Mouse (Mus musculus) testis, adult 2 months (tissue): Measurements from ENCODE around the gene Nlrx1. TPM values are rescaled to one million over a fixed set of nuclear protein-coding genes. Genes with fewer than 3 reads are reported as not detected.

Experiments
- H3K27ac ChIP-seq: fragments of 200-500 bp; 2 replicates; pipeline ENCODE4 v1.5.1; 2012; ENCODE audit warnings: low read depth, low read length; ENCODE audit not compliant: control insufficient read depth, insufficient read depth
- H3K27me3 ChIP-seq: fragments of 200-500 bp; 2 replicates; pipeline ENCODE4 v1.6.1; 2012; ENCODE audit warnings: mild to moderate bottlenecking, low read length, moderate library complexity; ENCODE audit not compliant: control insufficient read depth, insufficient read depth
- H3K36me3 ChIP-seq: fragments of 200-500 bp; 2 replicates; pipeline ENCODE4 v1.6.1; 2012; ENCODE audit warnings: mild to moderate bottlenecking, low read length; ENCODE audit not compliant: control insufficient read depth, insufficient read depth
- H3K4me1 ChIP-seq: fragments of 200-500 bp; 2 replicates; pipeline ENCODE4 v1.6.1; 2012; ENCODE audit warnings: low read length; ENCODE audit not compliant: control insufficient read depth, insufficient read depth
- H3K4me3 ChIP-seq: fragments of 200-500 bp; 2 replicates; pipeline ENCODE4 v1.5.1; 2012; ENCODE audit warnings: low read depth, mild to moderate bottlenecking, low read length, moderate library complexity, mixed read lengths; ENCODE audit not compliant: control insufficient read depth
- CTCF ChIP-seq: fragments of 200-500 bp; IDR thresholded peaks from 2 replicates; pipeline ENCODE4 v1.5.1; 2012; ENCODE audit warnings: low read depth, mild to moderate bottlenecking, inconsistent platforms, low read length, moderate library complexity; ENCODE audit not compliant: control insufficient read depth, insufficient read depth, insufficient replicate concordance
- POLR2A ChIP-seq: fragments of 200-500 bp; IDR thresholded peaks from 2 replicates; pipeline ENCODE4 v1.6.1; 2012; ENCODE audit warnings: low read depth, mild to moderate bottlenecking, inconsistent platforms, low read length, moderate library complexity; ENCODE audit not compliant: control insufficient read depth
- polyA plus RNA-seq: library from polyadenylated mRNA; depleted of rRNA; stranded (reverse); fragments of >200 nt; gene quantifications from 2 replicates; pipeline ENCODE4 v1.2.3, GENCODE M21; 2012

Gene Nlrx1
- polyA plus RNA-seq, 1 experiment, result 1.3 TPM

DNA sequence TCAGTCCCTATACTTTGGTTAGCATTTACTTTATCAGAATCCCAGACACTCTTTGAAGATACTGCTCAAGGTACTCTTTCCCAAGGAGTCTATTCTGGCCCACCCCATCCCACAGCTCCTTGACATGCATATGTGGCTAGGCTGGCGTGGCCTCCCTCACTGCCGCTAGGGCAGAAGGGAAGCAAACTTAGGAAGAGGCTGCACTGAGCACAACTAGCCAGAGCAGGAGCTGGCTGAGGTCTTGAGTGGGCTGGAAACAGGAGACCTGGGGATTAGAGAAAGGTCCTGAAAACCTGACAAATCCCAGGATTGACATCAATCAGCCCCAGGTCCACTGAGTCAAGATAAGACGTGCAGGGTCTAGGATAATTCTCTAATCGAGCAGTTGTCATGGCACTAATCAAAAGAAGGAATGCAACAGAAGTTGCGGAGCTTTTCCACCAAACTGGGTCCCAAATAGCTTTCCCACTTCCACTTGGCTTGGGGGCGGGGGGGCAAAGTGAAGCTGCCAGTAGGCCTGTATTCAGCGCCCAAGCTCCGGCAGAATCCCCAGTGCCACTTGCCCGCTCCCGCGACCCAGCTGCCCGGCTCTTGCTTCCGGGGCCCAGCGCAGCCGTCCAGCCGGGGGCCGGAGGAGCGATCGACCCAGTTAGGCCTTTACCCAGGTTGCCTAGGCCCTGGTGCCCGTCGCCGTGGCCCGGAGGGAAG, 926 bp downstream of the Nlrx1 start:
- no peaks in the 10 kb centered on the region for H3K36me3 ChIP-seq
- H3K4me1 ChIP-seq, result peaks cover 22% of the 10 kb centered on the region
- peak overlapping the region; percentile 79 for H3K4me3 ChIP-seq
- H3K27ac ChIP-seq, result peak overlapping the region; percentile 69
- H3K27me3 ChIP-seq, result no peaks in the 10 kb centered on the region
- TF ChIP-seq POLR2A (no peak), CTCF (no peak)

DNA sequence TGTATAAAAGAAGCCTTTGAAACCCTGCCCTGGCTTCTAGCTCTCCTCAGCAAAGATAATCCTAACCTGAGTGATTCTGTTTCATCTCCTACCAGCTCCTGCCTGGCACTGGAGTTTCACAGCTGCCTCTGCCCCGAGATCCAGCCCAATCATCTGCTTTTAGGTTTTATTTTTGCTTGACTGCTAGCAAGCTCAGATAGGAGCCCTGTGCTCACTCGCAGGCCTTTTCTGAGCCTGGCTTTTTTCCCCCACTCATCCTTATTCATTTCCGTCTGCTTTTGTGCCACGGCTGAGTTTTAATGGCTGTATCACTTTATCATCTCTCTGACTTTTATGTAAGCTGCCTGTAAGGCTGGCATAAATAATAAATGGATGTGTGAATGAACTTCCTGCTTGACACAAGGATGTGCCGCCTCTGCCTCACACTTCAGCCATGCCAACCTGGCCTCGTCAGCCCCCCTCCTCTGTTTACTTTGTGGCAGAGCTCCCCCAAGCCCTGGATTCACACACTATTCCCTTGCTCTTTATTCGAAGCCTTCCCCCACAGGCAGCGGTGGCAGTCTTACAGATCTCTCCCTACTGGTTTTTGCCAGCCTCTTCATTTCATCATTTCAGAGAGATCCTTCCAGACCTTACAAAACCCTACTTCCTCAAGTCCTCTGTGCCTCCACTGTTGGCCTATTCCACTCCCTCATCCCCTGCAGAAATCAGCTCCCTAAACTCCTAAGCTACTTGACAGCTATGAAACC, 1.7 kb downstream of the Nlrx1 start:
- H3K36me3 ChIP-seq, result no peaks in the 10 kb centered on the region
- H3K27me3 ChIP-seq, result no peaks in the 10 kb centered on the region
- H3K4me1 ChIP-seq, result peaks cover 22% of the 10 kb centered on the region
- no peak overlapping the region for H3K4me3 ChIP-seq
- TF ChIP-seq CTCF, result no peak
- TF ChIP-seq POLR2A, result no peak
- no peak overlapping the region for H3K27ac ChIP-seq

DNA sequence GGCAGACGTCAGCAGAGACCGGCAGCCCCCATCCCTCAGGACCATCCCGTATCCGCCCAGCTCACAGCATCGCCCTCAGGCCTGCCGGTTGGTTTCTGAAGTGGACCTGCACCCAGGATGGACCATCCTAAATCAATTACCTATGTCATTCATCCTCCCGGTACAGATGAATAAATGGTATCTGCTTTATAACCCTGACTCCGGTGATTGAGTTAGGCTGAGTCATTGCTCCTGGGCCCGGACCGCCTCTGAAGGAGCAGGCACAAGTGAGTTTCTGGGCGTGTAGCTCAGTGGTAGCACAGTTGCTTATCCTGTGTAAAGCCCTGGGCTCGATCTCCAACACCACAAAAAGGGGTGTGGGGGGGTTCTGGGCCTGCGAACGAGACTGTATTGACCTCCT, 7.0 kb downstream of the Nlrx1 start:
- Histone ChIP-seq H3K36me3 (no peaks in the 10 kb centered on the region), H3K27ac (no peak overlapping the region), H3K27me3 (no peaks in the 10 kb centered on the region), H3K4me3 (no peak overlapping the region), H3K4me1 (peaks cover 11% of the 10 kb centered on the region)
- TF ChIP-seq POLR2A (no peak), CTCF (no peak)

DNA sequence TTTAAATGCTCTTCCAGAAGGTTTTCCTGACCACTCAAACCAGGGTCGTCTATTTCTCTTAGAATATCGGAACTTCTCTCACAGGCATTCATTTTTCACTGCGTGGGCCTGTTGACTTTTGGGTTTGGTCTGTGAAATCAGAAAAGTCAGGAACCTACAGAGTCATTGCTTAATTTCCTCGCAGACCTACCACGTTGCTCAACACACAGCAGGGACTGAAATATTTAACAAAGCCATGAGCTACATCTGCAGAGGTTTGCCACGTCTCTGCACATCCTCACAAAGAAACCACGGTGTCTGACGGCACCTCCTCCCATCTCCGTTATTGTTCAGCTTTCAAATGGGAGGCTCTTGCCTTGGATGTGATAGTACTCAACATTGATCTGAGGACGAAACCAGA, 9.4 kb downstream of the Nlrx1 start:
- Histone ChIP-seq H3K27me3 (no peaks in the 10 kb centered on the region), H3K4me3 (no peak overlapping the region), H3K4me1 (peaks cover 14% of the 10 kb centered on the region), H3K36me3 (no peaks in the 10 kb centered on the region), H3K27ac (no peak overlapping the region)
- TF ChIP-seq CTCF, result no peak
- no peak for TF ChIP-seq POLR2A

DNA sequence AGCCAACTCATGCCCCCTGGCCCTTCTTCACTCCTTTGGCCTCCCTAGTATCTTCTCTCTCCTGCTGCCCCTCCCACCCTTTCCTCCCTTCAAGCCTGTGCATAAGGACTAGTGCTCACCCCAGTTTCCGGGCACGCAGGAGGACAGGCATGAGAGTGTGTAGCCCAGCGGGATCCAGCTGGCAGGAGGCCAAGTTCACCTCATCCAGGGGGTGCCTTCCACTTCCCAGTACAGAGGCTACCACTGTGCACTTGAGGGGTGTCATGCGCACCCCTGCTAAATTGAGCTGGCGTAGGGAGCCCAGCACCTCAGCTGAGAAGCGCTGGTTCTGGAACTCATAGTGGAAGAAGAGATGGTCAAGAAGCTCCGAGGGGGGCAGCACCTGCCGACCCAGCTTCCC, 12.2 kb downstream of the Nlrx1 start:
- TF ChIP-seq POLR2A, result no peak
- TF ChIP-seq CTCF, result no peak

DNA sequence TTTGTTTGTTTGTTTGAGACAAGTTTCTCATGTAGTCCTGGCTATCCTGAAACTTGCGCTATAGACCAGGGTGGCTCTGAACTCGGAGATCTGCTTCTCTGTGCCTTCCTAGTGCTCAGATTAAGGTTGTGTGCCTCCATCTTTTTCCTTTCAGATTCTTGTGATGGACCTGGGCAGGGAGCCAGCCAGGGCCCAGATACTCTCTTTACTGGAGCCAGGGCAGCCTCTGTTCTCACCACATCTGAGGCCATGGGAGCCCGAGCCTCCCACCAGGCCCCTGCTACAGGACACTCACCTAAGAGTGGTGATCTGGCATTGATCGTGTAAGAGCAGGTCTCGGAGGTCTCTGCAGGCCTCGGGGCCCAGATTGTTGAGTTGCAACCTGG, 13.3 kb downstream of the Nlrx1 start:
- H3K27me3 ChIP-seq, result no peaks in the 10 kb centered on the region
- no peak overlapping the region for H3K4me3 ChIP-seq
- H3K4me1 ChIP-seq, result peaks cover 12% of the 10 kb centered on the region
- TF ChIP-seq POLR2A (no peak), CTCF (no peak)
- no peak overlapping the region for H3K27ac ChIP-seq
- H3K36me3 ChIP-seq, result no peaks in the 10 kb centered on the region

More for the DNA sequence above, 12.2 kb downstream of the Nlrx1 start:
- Histone ChIP-seq H3K4me1 (peaks cover 7% of the 10 kb centered on the region), H3K36me3 (no peaks in the 10 kb centered on the region), H3K27me3 (no peaks in the 10 kb centered on the region), H3K4me3 (peak overlapping the region; percentile 42; the same call in 1 of the 2 replicates), H3K27ac (no peak overlapping the region)

DNA sequence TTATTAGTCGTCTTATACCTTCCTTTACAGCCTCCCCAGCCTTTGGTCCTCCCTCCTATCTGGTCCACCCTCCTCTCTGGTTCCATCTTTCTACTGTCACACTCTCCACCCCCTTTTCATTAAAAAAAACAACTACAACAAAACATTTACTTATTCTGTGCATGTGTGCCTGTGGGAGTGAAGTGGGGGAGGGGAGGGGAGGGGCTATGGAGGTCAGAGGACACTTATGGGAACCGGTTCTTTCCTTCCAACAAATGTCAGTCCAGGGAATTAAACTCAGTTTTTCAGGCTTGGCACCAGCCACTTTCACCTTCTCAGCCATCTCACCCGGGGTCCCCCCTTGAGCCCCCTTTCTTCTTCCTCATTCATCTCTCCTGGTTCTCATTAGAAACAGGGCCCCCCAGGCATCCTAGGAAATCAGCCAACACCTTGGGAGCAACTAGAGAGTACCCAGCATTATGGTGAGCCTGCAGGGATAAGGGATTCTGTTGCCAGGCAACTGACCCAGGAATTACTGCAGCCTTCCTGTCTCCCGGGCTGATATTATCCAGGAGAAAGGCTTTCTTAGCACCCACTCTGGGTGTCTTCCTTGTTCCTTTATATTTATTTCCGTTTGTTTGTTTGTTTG, 13.8 kb downstream of the Nlrx1 start:
- H3K4me3 ChIP-seq, result no peak overlapping the region
- H3K36me3 ChIP-seq, result no peaks in the 10 kb centered on the region
- TF ChIP-seq CTCF (no peak), POLR2A (no peak)
- no peak overlapping the region for H3K27ac ChIP-seq
- no peaks in the 10 kb centered on the region for H3K27me3 ChIP-seq
- peaks cover 15% of the 10 kb centered on the region for H3K4me1 ChIP-seq
